Mouse (Mus musculus) brain, embryonic 14.5 days (tissue): ENCODE data around the gene Mum1. TPM values are rescaled to one million over a fixed set of nuclear protein-coding genes. Genes with fewer than 3 reads are reported as not detected.
A peak's percentile ranks its signal among the peaks of the same experiment; 100 is the strongest.

ENCODE experiments used
- DNase-seq: peaks from one replicate; pipeline ENCODE4 v3.0.0-alpha.2; 2011; ENCODE audit warnings: low read depth
- CTCF ChIP-seq: fragments of 200-500 bp; IDR thresholded peaks from 2 replicates; pipeline ENCODE4 v1.5.1; 2012; ENCODE audit warnings: inconsistent platforms, mild to moderate bottlenecking, moderate library complexity, borderline replicate concordance; ENCODE audit not compliant: insufficient read depth, insufficient read length; ENCODE audit errors: extremely low read depth
- POLR2A ChIP-seq: fragments of 200-500 bp; IDR thresholded peaks from 2 replicates; pipeline ENCODE4 v1.6.1; 2012; ENCODE audit warnings: mild to moderate bottlenecking, inconsistent platforms, borderline replicate concordance; ENCODE audit not compliant: poor library complexity, insufficient read depth, insufficient read length, severe bottlenecking; ENCODE audit errors: extremely low read depth
- polyA plus RNA-seq: library from polyadenylated mRNA; depleted of rRNA; stranded (reverse); fragments of >200 nt; gene quantifications from 2 replicates; pipeline ENCODE4 v1.2.3, GENCODE M21; 2012; rRNA removed

Gene Mum1
- polyA plus RNA-seq, 1 experiment, result 59.1 TPM

GRCm38 (mm10) chr10:80282481-80283441 is 56.5 kb downstream of the Mum1 start:
- no peak for DNase-seq
- TF ChIP-seq POLR2A, result no peak
- TF ChIP-seq CTCF, result no peak

DNA sequence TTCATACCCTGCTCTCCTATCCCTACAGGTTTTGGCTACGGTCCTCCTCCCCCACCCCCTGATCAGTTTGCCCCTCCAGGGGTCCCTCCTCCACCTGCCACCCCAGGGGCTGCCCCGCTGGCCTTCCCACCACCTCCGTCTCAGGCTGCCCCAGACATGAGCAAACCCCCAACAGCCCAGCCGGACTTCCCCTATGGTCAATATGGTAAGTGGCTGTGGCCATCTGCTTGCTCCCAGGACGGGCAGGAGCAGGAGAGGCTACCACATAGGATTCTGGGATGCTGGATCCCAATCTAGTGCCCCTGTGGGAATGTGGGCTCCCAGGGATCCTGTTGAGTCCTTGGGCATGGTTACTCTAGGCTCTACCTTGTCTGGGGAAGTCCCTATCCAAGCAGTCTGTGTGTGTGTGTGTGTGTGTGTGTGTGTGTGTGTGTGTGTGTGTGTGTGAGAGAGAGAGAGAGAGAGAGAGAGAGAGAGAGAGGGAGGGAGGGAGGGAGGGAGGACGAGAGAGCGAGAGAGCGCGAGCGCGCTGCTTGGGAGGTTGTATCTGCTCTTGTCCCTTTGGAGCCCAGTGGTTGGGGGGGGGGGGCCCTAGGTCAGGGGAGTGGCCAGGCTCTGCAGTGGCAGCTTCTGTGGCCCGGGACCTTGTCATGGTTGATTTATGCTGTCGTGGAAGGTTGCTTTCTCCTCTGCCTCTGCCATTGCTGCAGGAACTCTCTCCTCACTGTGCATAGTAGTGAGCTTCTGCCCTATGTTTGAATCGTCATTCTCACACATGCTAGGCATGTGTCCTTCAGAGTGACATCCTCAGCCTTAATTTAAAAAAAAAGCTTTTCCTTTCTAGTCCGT is 59.2 kb downstream of the Mum1 start:
- TF ChIP-seq POLR2A (no peak), CTCF (no peak)
- DNase-seq, result no peak

DNA sequence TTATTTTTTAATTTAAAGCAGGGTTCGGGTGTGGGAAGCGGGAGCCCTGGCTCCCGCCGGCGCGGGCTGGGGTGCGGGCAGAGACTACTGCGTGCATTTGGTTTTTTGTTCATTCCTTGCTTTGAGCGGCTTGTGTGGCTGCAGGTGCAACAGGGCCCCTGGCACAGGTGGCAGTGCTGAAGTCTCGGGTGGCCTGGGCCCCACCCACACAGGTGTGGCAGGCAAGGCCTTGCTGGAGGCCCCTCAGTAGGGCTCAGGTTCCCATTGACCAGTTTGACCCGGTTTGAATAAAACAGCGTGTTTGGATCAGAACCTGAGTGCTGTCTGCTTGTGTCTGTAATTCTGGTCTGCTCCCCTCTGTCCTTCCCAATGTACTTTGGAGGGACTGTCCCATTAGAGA is 61.9 kb downstream of the Mum1 start:
- no peak for DNase-seq
- TF ChIP-seq POLR2A, result no peak
- TF ChIP-seq CTCF, result no peak

- DNase-seq, result no peak
- TF ChIP-seq POLR2A (no peak), CTCF (0 out of 2 replicates have a peak, but pooled peaks have one; percentile 11)
Measured at GRCm38 (mm10) chr10:80288657-80289056, 62.4 kb downstream of the Mum1 start.

DNA sequence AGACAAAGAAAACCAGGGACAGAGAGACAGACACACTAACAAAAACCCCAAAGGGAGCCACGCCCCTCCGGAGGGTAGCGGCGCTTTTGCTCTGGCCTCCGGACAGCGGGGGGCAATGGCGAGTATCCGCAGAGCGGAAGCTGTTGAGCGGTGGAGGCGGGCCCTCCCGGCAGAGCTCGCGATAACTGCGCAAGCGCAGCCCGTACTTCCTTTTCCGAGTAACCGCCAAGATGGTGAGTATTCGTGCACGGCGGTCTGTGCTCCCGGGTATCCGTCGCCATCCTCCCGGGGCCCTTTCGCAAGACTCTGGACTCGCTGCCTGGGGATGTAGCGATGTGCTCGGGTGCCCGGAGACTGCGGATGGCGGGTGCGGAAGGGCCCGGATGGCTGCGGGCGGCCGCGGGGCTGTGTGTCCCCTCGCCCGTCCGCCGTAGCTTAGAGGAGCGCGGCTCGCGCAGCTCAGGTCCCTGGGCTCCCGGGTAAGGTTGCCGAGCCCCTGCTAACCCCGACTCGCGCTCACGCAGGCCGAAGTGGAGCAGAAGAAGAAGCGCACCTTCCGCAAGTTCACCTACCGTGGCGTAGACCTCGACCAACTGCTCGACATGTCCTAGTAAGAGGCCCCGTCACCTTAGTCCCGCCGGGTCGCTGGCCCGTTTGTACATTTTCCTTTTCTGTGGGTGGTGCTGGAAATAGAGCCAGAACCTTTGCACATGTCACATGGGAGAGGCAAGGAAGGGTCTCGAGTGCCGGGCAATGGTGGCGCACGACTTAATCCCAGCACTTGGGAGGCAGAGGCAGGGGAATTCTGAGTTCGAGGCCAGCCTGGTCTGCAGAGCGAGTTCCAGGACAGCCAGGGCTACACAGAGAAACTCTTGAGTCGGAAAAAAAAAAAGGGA is 66.3 kb downstream of the Mum1 start, which contains the start of gene Rps15:
Gene Rps15, plus strand, starts transcription at position 203 of the 896 bp plus-strand sequence.
- TF ChIP-seq CTCF, result peak; percentile 51
- peak; percentile 62; the same call in 1 of the 2 replicates for TF ChIP-seq POLR2A
- DNase-seq, result peak; percentile 99

DNA sequence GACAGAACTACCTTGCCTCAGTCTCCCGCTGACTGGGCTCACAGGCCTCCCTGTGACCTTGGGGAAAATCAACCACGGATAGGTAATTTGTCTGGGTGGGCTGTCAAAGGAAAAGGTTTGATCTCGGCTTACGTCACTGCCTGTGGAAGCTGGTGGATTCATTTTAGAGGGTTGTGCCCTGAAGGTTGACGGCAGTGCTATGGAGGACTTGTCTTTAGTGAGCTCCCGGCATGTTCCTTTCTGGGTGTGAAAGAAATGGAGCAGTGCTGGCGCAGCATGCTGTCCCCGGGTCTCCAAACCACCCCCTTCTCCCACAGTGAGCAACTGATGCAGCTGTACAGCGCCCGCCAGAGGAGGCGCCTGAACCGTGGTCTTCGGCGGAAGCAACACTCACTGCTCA is 67.1 kb downstream of the Mum1 start:
- DNase-seq, result no peak
- TF ChIP-seq POLR2A (no peak), CTCF (no peak)

Other genes starting within 250 kb of the Mum1 start
- gene Tmem259, start 242.1 kb upstream of the Mum1 start, polyA plus RNA-seq, result 221 and 337 TPM in 2 replicates
- 21.2 and 30.7 TPM in 2 replicates for gene Cnn2, start 237.8 kb upstream of the Mum1 start, polyA plus RNA-seq
- 12.2 and 12.7 TPM in 2 replicates for gene Abca7, start 229.9 kb upstream of the Mum1 start, polyA plus RNA-seq
- 3.4 and 3.8 TPM in 2 replicates for gene Arhgap45, start 209.8 kb upstream of the Mum1 start, polyA plus RNA-seq
- 216 and 272 TPM in 2 replicates for gene Polr2e, start 186.6 kb upstream of the Mum1 start, polyA plus RNA-seq
- 376 and 484 TPM in 2 replicates for gene Gpx4, start 179.3 kb upstream of the Mum1 start, polyA plus RNA-seq
- 30.2 and 31.1 TPM in 2 replicates for gene Sbno2, start 120.9 kb upstream of the Mum1 start, polyA plus RNA-seq
- 112 and 127 TPM in 2 replicates for gene Stk11, start 110.6 kb upstream of the Mum1 start, polyA plus RNA-seq
- 445 and 501 TPM in 2 replicates for gene Atp5d, start 87.8 kb upstream of the Mum1 start, polyA plus RNA-seq
- gene Cbarp, start 85.6 kb upstream of the Mum1 start, polyA plus RNA-seq, result 152 and 242 TPM in 2 replicates
- 177 and 213 TPM in 2 replicates for gene Midn, start 78.2 kb upstream of the Mum1 start, polyA plus RNA-seq
- 381 and 490 TPM in 2 replicates for gene Cirbp, start 60.4 kb upstream of the Mum1 start, polyA plus RNA-seq
- 18.5 and 21.2 TPM in 2 replicates for gene 1600002K03Rik, start 53.5 kb upstream of the Mum1 start, polyA plus RNA-seq
- 57.2 and 66.4 TPM in 2 replicates for gene Efna2, start 47.0 kb upstream of the Mum1 start, polyA plus RNA-seq
- 272 and 426 TPM in 2 replicates for gene Ndufs7, start 22.7 kb downstream of the Mum1 start, polyA plus RNA-seq
- gene Gamt, start 34.6 kb downstream of the Mum1 start, polyA plus RNA-seq, result 15.3 and 19.8 TPM in 2 replicates
- 158 and 207 TPM in 2 replicates for gene Dazap1, start 35.1 kb downstream of the Mum1 start, polyA plus RNA-seq
- 2,157 and 2,683 TPM in 2 replicates for gene Rps15, start 66.0 kb downstream of the Mum1 start, polyA plus RNA-seq
- gene Apc2, start 69.5 kb downstream of the Mum1 start, polyA plus RNA-seq, result 189 and 292 TPM in 2 replicates
- gene 2310011J03Rik, start 94.1 kb downstream of the Mum1 start, polyA plus RNA-seq, result 22.5 and 32.9 TPM in 2 replicates
- 4.5 and 6.0 TPM in 2 replicates for gene Pcsk4, start 103.1 kb downstream of the Mum1 start, polyA plus RNA-seq
- 1.7 and 4.6 TPM in 2 replicates for gene Reep6, start 103.5 kb downstream of the Mum1 start, polyA plus RNA-seq
- gene Adamtsl5, start 122.0 kb downstream of the Mum1 start, polyA plus RNA-seq, result 1.4 and 1.5 TPM in 2 replicates
- gene Plk5, start 130.0 kb downstream of the Mum1 start, polyA plus RNA-seq, result 3.9 and 4.7 TPM in 2 replicates
- 112 and 115 TPM in 2 replicates for gene Mex3d, start 161.2 kb downstream of the Mum1 start, polyA plus RNA-seq
- 265 and 292 TPM in 2 replicates for gene Mbd3, start 173.1 kb downstream of the Mum1 start, polyA plus RNA-seq
- 597 and 852 TPM in 2 replicates for gene Uqcr11, start 180.4 kb downstream of the Mum1 start, polyA plus RNA-seq
- gene Tcf3, start 207.2 kb downstream of the Mum1 start, polyA plus RNA-seq, result 128 and 138 TPM in 2 replicates